Mouse (Mus musculus) bone marrow macrophage, adult 2 months (primary cell): ENCODE data around the gene Fbxo2.

Experiments used
- CTCF ChIP-seq: IDR thresholded peaks from 2 replicates; pipeline ENCODE4 v1.5.1; 2012; ENCODE audit warnings: low read depth, mild to moderate bottlenecking, low read length, moderate library complexity
- POLR2A ChIP-seq: IDR thresholded peaks from 2 replicates; pipeline ENCODE4 v1.6.1; 2012; ENCODE audit warnings: mild to moderate bottlenecking, low read depth, low read length, borderline replicate concordance

DNA sequence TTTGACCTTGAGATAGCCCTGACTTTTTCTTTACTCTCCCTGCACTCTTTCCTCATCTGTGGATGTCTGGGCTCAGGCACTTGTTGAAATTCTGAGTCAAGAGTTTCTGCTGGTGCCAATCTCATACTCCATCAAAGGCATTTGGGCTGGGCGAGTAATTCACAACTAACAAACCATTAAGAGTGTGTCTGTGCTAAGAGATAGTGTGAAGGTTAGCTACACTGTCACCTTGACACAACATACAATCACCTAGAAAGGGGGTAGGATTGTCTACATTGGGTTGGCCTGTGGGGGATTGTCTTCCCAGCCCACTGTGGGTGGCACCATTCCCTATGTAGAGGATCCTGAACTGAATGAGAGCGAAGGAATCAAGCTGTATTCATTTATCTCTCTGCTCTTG lies 43.1 kb downstream of the Fbxo2 start:
- TF ChIP-seq CTCF (no peak), POLR2A (no peak)
